20 mouse cellular contexts compared by ENCODE assay signal in genomic region chr6:6496336-6496735, GRCm38 (mm10).
"Had no signal": no experiment of that assay in that cellular context is flagged by ENCODE, and none has a peak within 500 bp of the region (broad histone marks: within the 10 kb centered on the region; RNA-seq: fewer than 3 reads in every experiment).

No protein-coding gene starts in this region.

- H3K27me3 ChIP-seq: liver, embryonic 15.5 days; midbrain, embryonic 12.5 days; neural tube, embryonic 13.5 days; neural tube, embryonic 15.5 days had no signal

- H3K27ac ChIP-seq: liver, embryonic 15.5 days; midbrain, embryonic 10.5 days; midbrain, embryonic 12.5 days; neural tube, embryonic 13.5 days; neural tube, embryonic 15.5 days had no signal

- DNase-seq: lung, adult 18-20 months; lung, embryonic 14.5 days; lung, postnatal 10 days; lung, postnatal 4 days; midbrain, embryonic 14.5 days; retina, postnatal 1 day; right cerebral cortex, adult 18-20 months; right cerebral cortex, postnatal 25 days; right cerebral cortex, postnatal 4 days; spleen, adult 18-20 months; thymus, adult 18-20 months; thymus, postnatal 14 days; thymus, postnatal 36 days had no signal

- H3K9me3 ChIP-seq: liver, embryonic 15.5 days; midbrain, embryonic 10.5 days; midbrain, embryonic 12.5 days; neural tube, embryonic 13.5 days; neural tube, embryonic 15.5 days had no signal

- H3K4me2 ChIP-seq: liver, embryonic 15.5 days; lung, embryonic 14.5 days; midbrain, embryonic 12.5 days; neural tube, embryonic 13.5 days; neural tube, embryonic 15.5 days had no signal

- ATAC-seq: midbrain, embryonic 16.5 days had no signal

- H3K9ac ChIP-seq: liver, embryonic 15.5 days; lung, embryonic 14.5 days; midbrain, embryonic 12.5 days; neural tube, embryonic 13.5 days; neural tube, embryonic 15.5 days had no signal

- H3K4me3 ChIP-seq: liver, embryonic 15.5 days; midbrain, embryonic 10.5 days; midbrain, embryonic 12.5 days; myocyte; neural tube, embryonic 13.5 days; neural tube, embryonic 15.5 days had no signal

- H3K36me3 ChIP-seq: liver, embryonic 15.5 days; midbrain, embryonic 10.5 days; midbrain, embryonic 12.5 days; neural tube, embryonic 13.5 days; neural tube, embryonic 15.5 days had no signal

- H3K4me1 ChIP-seq: liver, embryonic 15.5 days; midbrain, embryonic 10.5 days; midbrain, embryonic 12.5 days; neural tube, embryonic 13.5 days; neural tube, embryonic 15.5 days had no signal
